Mouse (Mus musculus) spleen, postnatal 14 days (tissue): ENCODE results near the gene E130218I03Rik.
A peak's percentile ranks its signal among the peaks of the same experiment; 100 is the strongest.

ENCODE experiments used
- DNase-seq, 2 experiments: peaks; one replicate each; pipeline ENCODE4 v3.0.0; 2021 to 2022; ENCODE audit warnings: low spot score in 2 of 2

The E130218I03Rik gene

DNA sequence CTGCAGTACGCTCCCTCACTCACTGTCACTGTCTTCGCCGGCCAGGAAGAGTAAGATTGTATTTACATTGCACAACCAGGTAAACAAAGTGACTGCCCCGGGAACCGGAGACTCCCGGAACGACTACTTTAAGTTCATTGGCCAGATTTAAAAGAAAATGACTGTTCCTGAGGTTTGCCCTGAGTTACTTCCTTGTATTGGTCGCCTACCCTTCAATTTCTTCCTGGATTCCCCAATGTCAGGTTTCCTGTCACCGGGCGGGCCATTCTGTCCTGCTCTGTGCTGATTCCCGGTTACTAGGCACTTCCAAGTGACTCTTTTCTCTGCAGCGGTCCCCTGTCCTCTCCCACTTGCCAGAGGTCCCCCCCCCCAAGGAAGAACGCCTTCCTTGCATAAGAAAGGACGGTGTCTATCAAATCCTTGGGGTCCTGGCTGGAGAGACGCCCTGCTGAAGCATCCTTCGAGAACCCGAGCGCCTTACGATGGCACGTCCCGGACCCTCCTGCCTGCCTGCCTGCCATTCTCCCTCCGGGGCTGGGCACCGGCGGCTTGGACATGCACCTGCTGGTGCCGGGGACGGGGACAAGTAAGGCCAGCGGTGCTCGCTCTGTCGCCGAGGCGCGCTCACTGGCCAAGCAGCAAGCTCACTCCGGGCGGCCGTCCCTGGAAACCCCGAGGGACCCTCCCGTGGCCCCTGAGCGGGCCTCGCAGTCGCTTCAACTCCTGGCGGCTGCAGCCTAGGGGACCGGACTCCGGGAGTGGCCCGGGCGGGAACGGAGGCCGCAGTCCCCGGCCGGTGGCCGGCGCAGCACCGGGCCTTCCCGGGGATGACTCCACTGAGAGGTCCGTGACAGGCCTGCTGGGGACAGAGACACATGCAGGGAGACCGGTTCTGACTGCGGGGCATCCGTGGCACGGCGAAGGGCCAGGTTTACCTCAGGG, 43.0 kb downstream of the E130218I03Rik start:
- DNase-seq = peak; percentile 16 to 25

DNA sequence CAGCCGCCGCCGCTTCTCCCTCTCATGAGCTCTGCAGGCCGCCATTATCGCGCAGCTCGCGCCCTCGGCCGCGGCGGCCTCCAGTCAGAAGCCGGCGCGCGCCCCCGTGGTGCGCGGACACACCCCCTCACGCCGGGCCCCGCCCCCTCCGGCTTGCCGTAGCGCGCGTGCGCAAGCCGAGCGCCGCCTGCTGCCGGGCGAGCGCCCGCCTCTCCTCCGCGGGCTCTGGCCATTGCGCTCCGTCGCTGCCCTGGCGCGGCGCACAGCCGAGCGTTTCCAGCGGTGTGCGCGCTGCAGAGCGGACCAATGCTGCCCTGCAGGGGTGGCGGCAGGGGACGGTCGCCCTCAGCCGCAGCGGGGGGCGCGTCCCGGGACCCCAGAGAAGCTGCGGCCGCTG, 43.7 kb downstream of the E130218I03Rik start:
- peak; percentile 98 for DNase-seq

DNA sequence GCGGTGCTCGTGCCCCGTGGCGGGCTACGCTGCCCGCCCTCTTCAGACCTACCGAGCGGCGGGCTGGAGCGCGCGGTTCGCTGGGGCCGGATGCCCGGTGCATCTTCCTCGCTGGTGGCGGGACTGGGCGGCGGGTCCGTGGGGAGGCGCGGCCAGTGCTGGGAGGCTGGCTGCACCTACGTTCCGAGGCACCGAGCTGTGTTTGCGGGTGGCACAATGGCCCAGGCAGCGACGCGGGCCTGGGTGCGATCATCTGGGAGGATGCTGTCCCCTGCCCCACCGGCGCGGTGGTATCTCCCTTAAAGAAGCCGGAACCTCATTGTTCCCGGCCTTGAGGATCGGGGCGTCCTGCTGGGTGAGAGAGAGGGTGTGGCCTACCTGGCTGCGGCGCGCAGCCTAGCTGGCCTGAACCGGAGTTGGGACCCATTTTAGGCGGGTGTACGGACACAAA, 44.1 kb downstream of the E130218I03Rik start, which contains the start of gene Pdik1l:
Gene Pdik1l, minus strand, starts transcription at position 321 of the 451 bp plus-strand sequence.
- peak; percentile 62 to 68 for DNase-seq

DNA sequence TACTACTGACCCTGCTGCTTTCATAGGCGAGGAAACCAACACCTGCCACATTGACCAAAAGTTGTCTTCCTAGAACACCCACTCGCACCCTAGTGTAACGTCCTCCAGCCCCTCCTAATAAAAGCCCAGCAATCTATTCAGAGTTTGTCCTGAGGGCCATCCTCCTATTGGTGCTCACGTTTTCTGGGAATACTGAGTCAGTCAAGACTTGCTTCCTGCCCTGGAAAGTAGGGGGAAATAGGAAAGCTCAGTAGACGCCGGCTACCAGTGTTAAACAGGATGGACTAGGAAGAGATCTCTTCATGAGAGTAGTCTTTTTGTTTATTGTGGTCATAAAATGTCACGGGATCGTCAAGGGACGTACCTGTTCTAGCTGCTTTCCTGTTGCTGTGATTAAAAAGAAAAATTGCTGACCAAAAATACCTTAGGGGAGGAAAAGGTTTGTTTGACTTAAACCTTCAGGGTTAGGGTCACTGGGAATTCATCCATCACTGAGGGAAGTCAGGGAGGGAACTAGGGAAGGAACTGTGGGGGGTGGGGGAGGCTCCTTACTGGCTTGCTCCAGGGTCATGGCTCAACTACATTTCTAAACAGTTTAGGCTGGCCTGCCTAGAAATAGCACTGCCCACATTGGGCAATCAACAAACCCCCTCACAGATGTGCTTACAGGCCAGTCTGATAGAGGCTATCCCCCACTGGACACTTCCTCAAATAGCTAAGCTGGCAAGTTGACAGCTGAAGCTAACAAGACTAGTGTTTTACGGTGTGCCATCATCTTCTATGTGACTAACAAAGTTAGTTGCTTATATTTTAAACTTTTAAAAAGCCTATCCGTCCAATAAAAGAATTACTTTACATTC, 45.2 kb downstream of the E130218I03Rik start:
- no peak for DNase-seq

DNA sequence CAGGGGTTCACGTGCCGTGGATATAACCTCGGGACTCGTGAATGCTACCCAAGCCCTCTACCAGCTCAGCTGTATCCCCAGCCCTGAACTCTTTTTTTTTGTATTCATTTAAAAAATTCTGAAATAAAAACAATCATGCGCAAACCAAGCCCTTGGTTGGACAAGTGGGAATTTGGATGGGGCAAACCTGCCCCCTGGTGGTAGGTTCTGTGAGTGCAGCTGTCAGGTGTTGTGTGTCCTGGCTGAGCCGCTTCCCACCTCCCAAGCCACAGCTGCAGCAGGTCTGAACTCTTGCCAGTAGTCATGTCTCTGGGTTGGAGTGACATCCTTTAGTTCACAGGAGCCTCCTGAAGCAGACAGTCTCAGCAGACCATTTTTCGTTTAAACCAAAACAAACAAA, 48.6 kb downstream of the E130218I03Rik start:
- peak; percentile 57 to 74 for DNase-seq

DNA sequence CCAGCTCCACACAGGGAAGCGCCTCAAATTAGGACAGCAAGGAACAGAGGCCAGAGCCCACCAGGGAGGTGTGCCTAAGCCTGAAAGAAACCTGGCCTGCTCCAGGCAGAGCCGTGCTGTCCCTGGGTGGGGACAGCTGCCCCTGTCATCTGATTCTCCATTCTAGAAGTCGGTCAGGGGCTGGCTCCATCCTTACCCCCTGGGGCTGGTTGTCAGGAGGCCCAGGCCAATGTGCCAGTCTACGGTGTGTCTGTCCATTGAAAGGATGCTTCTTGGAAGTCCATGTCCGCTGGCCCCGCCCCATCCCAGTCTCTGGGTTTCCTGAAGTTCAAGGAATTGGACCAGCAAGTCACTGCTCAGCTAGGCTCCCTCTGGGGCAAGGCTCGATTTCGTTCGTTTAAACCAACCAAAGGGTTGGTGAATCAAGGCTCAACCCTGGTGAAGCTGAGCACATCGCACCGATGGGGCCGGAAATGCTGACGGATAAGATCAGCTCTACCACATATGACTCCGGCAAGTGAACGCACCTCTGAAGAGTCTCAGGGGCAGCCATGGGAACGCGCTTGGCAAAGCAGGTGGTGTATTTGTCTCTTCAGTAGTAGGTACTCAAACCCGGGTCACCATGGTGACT, 49.7 kb downstream of the E130218I03Rik start:
- DNase-seq = no peak

DNA sequence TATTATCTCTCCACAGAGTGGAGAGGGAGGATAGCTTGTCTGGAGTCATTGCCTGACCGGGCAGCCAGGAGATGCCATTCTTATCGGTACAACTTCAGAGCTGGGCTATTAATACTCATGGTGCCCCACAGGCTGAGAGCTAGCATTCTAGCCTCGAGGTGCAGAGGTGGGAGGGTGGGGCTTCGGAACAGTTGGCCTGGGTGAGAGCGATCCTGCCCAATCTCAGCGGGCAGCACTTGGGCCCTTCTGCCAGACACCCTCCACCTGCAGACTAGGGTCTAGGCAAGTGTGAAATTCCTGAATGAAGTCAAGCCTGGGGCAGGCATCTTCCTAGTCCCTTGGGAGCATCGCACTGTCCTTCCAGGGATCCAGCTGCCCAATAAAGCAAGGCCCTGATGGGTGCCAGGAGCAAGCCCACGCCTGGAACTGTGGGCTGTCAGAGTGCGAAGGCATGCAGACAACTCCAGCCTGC, 50.3 kb downstream of the E130218I03Rik start:
- no peak for DNase-seq
